Mouse (Mus musculus) midbrain, embryonic 14.5 days (tissue): ENCODE data around the gene Apbb2. TPM values are rescaled to one million over a fixed set of nuclear protein-coding genes. Genes with fewer than 3 reads are reported as not detected.

Experiments
- ATAC-seq: fragments of 200-750 bp; cut with Nextera tagmentation; 2 replicates; pipeline ENCODE4 v1.8.0; 2017; ENCODE audit warnings: moderate number of reproducible peaks, moderate library complexity; ENCODE audit not compliant: low FRiP score, low TSS enrichment
- DNase-seq: peaks from one replicate; pipeline ENCODE4 v3.0.0-alpha.2; 2015
- H3K27ac ChIP-seq: fragments of 300-500 bp; sonication (generic); replicated peaks from 2 replicates; pipeline ENCODE4 v1.5.1; 2014; ENCODE audit warnings: mild to moderate bottlenecking, low read depth, low read length, moderate library complexity
- H3K27me3 ChIP-seq: fragments of 300-500 bp; sonication (generic); 2 replicates; pipeline ENCODE4 v1.6.1; 2014; ENCODE audit warnings: low read length, control low read depth, mixed read lengths; ENCODE audit not compliant: control insufficient read depth, insufficient read depth
- H3K36me3 ChIP-seq: fragments of 300-500 bp; sonication (generic); 2 replicates; pipeline ENCODE4 v1.6.1; 2014; ENCODE audit warnings: low read length, control low read depth; ENCODE audit not compliant: control insufficient read depth, insufficient read depth
- H3K4me1 ChIP-seq: fragments of 300-500 bp; sonication (generic); 2 replicates; pipeline ENCODE4 v1.6.1; 2014; ENCODE audit warnings: mild to moderate bottlenecking, antibody characterized with exemption, low read length, control low read depth; ENCODE audit not compliant: control insufficient read depth, insufficient read depth
- H3K4me2 ChIP-seq: fragments of 300-500 bp; sonication (generic); 2 replicates; pipeline ENCODE4 v1.6.1; 2014; ENCODE audit warnings: mild to moderate bottlenecking, low read length, moderate library complexity
- H3K4me3 ChIP-seq: fragments of 300-500 bp; sonication (generic); replicated peaks from 2 replicates; pipeline ENCODE4 v1.5.1; 2014; ENCODE audit warnings: low read depth, low read length
- H3K9ac ChIP-seq: fragments of 300-500 bp; sonication (generic); replicated peaks from 2 replicates; pipeline ENCODE4 v1.6.1; 2014; ENCODE audit warnings: mild to moderate bottlenecking, low read length, moderate library complexity
- H3K9me3 ChIP-seq: fragments of 300-500 bp; sonication (generic); 2 replicates; pipeline ENCODE4 v1.6.1; 2016; ENCODE audit warnings: low read length, control low read depth, mixed read lengths; ENCODE audit not compliant: control insufficient read depth
- WGBS: fragments of 180-500 bp; shearing (Covaris S2); extraction: QIAGEN DNeasy Blood & Tissue Kit; methylation state at CpG from one replicate; pipeline ENCODE4 v1.1.7; 2014; 5-methylcytosine and 5-hydroxymethylcytosine counted together
- polyA plus RNA-seq: library from polyadenylated mRNA; unstranded; fragments of >200 nt; fragmentation: Nextera tagmentation; extraction: Ambion mirVana; gene quantifications from 2 replicates; pipeline ENCODE4 v1.2.1, GENCODE M21; 2014

The Apbb2 gene
- polyA plus RNA-seq, 1 experiment from 2014 or later, result 116 TPM

DNA sequence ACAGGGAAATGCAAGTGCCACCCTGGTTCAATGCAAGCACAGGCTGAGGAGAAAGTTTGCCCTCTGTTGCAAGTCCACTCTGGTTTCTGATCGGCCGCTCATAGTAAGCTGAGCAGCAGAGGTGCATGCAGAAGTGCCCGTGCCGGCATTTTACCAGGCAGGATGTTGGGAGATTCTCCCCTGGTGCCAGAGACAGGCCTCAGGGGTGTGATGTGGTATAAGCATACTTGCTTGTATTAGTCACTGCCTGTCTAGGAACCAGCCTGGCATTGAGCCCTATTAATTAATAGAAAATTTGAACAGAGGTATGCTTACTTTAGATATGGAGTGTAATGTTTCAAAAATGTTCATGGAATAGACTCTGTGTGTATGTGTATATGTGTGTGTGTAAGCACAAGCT lies 244.2 kb downstream of the Apbb2 start:
- Histone ChIP-seq H3K9ac (no peak overlapping the region), H3K4me3 (no peak overlapping the region), H3K4me1 (peaks cover 6% of the 10 kb centered on the region), H3K27me3 (no peaks in the 10 kb centered on the region), H3K4me2 (no peak overlapping the region), H3K9me3 (no peaks in the 10 kb centered on the region), H3K27ac (no peak overlapping the region), H3K36me3 (no peaks in the 10 kb centered on the region)
- WGBS, result 96% methylated on average over 4 of the region's 4 CpGs
- DNase-seq (no peak), ATAC-seq (no peak)

DNA sequence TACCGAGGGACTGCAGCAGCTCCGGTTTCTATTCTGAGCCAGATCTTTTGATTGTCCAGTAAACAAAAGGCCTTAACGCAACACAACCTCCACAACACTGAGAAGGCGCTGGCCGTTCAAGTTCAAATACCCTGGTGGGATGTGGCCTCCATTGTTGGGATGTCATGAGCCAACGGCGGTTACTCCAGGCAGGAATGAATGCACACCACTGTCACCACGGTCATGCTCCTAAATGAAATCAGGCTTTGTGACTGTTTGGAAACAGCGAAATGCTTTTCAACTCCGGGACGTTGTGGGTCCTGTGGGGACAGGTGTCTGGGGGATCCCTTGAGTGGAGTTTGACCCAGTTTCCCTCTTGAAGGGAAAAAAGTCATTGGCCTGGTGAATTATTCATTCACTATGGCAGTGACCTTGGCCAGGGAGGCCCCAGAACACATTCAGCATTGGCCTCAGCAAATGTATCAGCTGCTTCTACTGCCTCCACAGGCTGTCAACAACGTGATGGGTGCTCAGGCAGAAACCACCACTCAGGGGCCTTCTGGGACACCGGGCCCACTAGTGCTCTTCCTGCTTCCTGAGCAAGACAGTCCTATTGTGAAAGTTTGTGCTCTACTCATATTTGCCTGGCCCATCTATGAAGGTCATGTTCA lies 244.9 kb downstream of the Apbb2 start:
- Histone ChIP-seq H3K36me3 (no peaks in the 10 kb centered on the region), H3K9me3 (no peaks in the 10 kb centered on the region), H3K4me3 (no peak overlapping the region), H3K4me1 (peaks cover 6% of the 10 kb centered on the region), H3K4me2 (no peak overlapping the region), H3K27me3 (no peaks in the 10 kb centered on the region), H3K27ac (no peak overlapping the region), H3K9ac (no peak overlapping the region)
- DNase-seq (no peak), ATAC-seq (no peak)
- WGBS, result 23% methylated on average over 13 of the region's 13 CpGs

DNA sequence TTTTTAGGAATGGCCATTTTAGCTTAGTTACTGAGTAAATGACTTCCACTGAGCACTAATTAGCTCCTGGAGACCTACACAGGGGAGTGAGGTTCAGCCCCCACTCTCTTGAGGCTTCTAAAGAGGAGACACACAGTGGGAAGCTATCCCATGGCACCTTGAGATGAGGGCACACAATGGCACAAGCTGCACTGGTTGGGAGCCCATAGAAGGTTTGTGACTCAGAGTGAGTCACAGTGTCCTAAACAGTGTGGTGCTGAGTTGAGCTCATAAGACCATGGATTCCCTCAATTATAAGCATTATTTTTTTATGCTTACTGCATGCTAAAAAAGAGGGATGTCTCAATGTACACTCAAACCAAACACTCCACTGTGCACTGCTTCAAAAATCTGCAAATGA lies 247.5 kb downstream of the Apbb2 start:
- Histone ChIP-seq H3K9me3 (no peaks in the 10 kb centered on the region), H3K36me3 (no peaks in the 10 kb centered on the region), H3K9ac (no peak overlapping the region), H3K4me1 (peaks cover 15% of the 10 kb centered on the region), H3K27ac (no peak overlapping the region), H3K4me3 (no peak overlapping the region), H3K27me3 (no peaks in the 10 kb centered on the region), H3K4me2 (no peak overlapping the region)
- DNase-seq (no peak), ATAC-seq (no peak)

DNA sequence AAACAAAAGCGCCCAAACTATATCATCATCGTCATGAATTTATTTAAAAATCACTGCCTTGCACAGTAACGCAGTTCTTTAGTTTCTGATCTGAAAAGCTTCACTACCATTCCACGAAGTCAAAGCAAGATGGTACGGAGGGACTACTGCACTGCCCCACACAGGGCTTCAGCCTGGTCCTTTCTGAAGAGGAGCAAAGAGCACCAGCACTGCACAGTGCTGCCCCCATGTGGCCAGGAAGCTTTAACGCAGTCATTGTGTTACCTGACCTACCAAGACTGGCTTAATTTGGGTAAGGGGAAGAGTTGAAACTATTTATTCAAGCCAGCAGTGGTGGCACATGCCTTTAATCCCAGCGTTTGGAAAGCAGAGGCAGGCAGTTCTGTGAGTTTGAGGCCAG lies 249.6 kb downstream of the Apbb2 start:
- DNase-seq (peak; percentile 87), ATAC-seq (0 out of 2 replicates have a peak, but pooled peaks have one; percentile 24)
- H3K4me1 ChIP-seq, result peaks cover 17% of the 10 kb centered on the region
- no peaks in the 10 kb centered on the region for H3K9me3 ChIP-seq
- no peak overlapping the region for H3K9ac ChIP-seq
- H3K4me3 ChIP-seq, result no peak overlapping the region
- H3K4me2 ChIP-seq, result no peak overlapping the region
- no peak overlapping the region for H3K27ac ChIP-seq
- WGBS, result 38% methylated on average over 7 of the region's 7 CpGs
- no peaks in the 10 kb centered on the region for H3K27me3 ChIP-seq
- H3K36me3 ChIP-seq, result 0 out of 2 replicates have a peak, but pooled peaks cover 3% of the 10 kb centered on the region

DNA sequence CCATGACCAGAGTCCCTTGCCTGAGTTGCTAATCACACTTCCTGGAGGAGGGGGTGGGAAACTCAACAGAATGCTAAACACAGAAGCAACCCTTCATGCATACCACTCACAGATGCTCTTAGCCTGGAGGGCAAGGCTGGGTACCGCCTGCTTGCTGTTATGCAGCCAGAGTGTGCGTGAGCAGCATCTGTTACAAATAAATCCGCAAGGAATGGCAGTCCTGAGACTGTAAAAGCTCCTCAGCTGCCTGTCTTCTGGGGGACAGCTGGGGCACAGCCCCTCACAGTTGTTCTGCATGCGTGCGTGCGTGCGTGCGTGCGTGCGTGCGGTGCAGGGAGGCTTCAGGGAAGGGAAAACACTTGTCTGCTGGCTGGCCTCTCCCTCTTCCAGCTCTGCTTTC lies 250.9 kb downstream of the Apbb2 start:
- Histone ChIP-seq H3K9ac (no peak overlapping the region), H3K27me3 (no peaks in the 10 kb centered on the region), H3K27ac (peak overlapping the region; percentile 57), H3K4me3 (no peak overlapping the region), H3K9me3 (no peaks in the 10 kb centered on the region), H3K4me1 (peaks cover 13% of the 10 kb centered on the region), H3K4me2 (no peak overlapping the region), H3K36me3 (0 out of 2 replicates have a peak, but pooled peaks cover 3% of the 10 kb centered on the region)
- 43% methylated on average over 11 of the region's 11 CpGs for WGBS
- DNase-seq (peak; percentile 67), ATAC-seq (peak; percentile 61; the same call in 1 of the 2 replicates)

DNA sequence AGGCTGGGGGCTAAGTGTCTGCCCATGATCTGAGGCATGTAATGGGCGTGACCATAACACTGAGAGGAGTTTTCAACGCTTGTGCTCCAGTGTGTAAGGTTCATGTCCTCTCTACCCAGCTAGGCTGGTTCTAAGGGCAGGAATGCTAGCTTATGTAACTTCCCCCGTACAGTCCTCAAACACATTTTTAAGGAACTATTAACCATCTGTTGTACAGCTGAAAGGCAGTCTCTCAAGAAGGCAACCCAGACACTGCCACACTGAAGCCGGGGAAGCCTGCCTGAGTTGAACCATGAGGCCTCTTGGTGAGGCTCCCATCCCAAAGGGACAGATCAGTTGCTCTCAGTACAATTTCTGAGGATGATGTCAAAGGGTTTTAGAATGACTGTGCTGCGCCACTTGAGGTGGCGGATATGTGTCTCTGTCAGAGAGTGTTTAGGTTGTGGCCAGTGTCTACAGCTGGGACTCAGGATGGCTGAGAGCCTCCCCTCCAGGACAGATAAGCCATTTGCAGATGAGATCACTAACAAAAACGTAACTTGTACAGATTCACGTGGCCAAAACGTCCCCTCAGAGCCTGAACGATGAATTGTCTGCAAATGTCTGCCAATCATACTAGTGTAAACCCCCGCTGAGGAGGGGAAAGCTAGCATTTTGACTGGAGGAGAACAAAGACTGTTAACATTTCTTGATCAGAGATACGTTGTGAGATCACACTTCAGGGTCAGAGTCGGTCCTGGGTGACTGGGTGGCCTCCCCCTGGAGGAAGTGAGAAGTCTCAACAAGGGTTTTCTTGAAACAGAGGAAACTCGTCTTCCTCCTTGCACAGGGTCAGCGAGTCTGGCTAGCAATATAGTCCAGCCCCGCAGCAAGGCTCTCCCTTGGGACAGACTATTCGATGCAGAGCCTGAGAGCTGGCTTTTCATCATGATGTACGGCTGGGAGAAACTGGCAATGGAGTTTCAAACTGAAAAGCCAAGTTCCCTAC lies 255.0 kb downstream of the Apbb2 start:
- no peak overlapping the region for H3K27ac ChIP-seq
- no peak overlapping the region for H3K4me3 ChIP-seq
- ATAC-seq (no peak), DNase-seq (no peak)
- no peak overlapping the region for H3K4me2 ChIP-seq
- H3K9ac ChIP-seq, result no peak overlapping the region
- H3K27me3 ChIP-seq, result no peaks in the 10 kb centered on the region
- 0 out of 2 replicates have a peak, but pooled peaks cover 11% of the 10 kb centered on the region for H3K36me3 ChIP-seq
- peaks cover 34% of the 10 kb centered on the region for H3K4me1 ChIP-seq
- H3K9me3 ChIP-seq, result no peaks in the 10 kb centered on the region
- 75% methylated on average over 18 of the region's 18 CpGs for WGBS

DNA sequence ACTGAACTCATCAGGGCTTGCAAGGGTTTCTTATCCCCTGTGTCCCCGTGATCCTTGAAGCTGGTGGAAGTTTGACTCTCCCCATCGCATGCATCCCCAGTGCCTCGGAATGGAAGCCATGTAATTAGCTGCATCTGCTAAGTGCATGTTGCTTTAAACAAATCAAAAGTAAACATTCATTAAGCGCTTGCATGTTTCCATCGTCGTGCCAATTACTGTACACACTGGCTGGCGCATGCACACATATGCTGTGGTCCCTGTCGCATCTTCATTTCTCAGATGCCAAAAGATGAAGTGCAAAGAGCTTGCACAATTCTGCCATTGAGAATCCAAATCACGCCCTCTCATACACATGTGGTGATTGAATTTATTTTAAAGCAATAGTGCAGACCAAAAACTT lies 257.8 kb downstream of the Apbb2 start:
- Histone ChIP-seq H3K36me3 (0 out of 2 replicates have a peak, but pooled peaks cover 11% of the 10 kb centered on the region), H3K27me3 (no peaks in the 10 kb centered on the region), H3K9ac (no peak overlapping the region), H3K4me1 (peaks cover 25% of the 10 kb centered on the region), H3K4me2 (no peak overlapping the region), H3K9me3 (no peaks in the 10 kb centered on the region), H3K27ac (peak overlapping the region; percentile 69), H3K4me3 (no peak overlapping the region)
- DNase-seq (no peak), ATAC-seq (no peak)
- 72% methylated on average over 9 of the region's 9 CpGs for WGBS

DNA sequence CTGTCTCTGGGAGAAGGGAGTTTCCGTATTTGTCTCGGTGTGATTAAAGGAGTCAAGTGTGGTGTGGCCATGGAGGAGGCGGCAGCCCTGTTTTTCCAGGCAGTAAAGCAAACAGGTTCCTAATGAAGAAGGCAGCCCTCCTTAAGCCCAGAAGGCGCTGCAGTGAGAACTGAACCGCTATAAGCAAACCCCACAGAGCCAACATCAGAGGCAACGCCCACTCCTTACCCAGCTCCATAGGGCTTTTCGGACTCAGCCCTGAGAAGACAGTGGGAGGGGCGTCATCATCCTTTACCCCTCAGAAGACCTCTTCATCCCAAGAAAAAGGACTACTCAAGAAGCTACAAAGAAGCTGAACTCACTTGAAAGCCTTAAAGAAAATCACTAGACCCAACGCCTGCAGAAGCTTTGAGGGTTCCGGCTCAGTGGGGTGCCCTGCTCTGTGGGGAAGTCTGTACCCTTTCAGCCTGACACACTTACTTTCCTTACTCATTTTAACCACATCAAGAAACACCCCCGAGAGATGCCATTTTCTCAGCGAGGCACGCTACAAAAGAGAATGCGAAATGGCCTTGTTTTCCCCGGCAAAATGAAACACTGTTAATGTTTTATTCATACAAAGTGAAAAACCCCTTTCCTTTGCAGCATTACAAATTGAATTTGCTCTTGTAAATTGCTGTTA lies 258.7 kb downstream of the Apbb2 start:
- Histone ChIP-seq H3K4me2 (no peak overlapping the region), H3K27me3 (no peaks in the 10 kb centered on the region), H3K27ac (peak overlapping the region; percentile 69), H3K9ac (no peak overlapping the region), H3K9me3 (no peaks in the 10 kb centered on the region), H3K4me1 (peaks cover 25% of the 10 kb centered on the region), H3K4me3 (no peak overlapping the region), H3K36me3 (0 out of 2 replicates have a peak, but pooled peaks cover 11% of the 10 kb centered on the region)
- ATAC-seq (no peak), DNase-seq (peak; percentile 60)
- 23% methylated on average over 15 of the region's 15 CpGs for WGBS
